Mouse (Mus musculus): ENCODE measurements around the gene Sept1. TPM values are rescaled to one million over a fixed set of nuclear protein-coding genes. Genes with fewer than 3 reads are reported as not detected.
"Not testable (repeated sequence)": the region's sequence is repeated elsewhere in the genome, so short reads cannot be mapped to it uniquely, and the experiment has no call there.

The Sept1 gene
- polyA plus RNA-seq, 1 experiment from 2014 or later = 12.9 TPM

- ATAC-seq (replicated peaks; ENCODE audit: low FRiP score, low TSS enrichment, low read depth) (no peak), DNase-seq (ENCODE audit: low spot score) (no peak)
- no peak overlapping the region for H3K9ac ChIP-seq (ENCODE audit: low read length)
- no peak overlapping the region for H3K4me2 ChIP-seq (ENCODE audit: low read length)
- H3K4me1 ChIP-seq (replicated peaks; ENCODE audit: control insufficient read depth, insufficient read depth, low read length) = no peaks in the 10 kb centered on the region
- 69% methylated on average over 8 of the region's 8 CpGs for WGBS
- no peaks in the 10 kb centered on the region for H3K36me3 ChIP-seq (ENCODE audit: control insufficient read depth, insufficient read depth, low read length)
- no peak overlapping the region for H3K4me3 ChIP-seq (ENCODE audit: low read depth, low read length)
- no peak overlapping the region for H3K27ac ChIP-seq (ENCODE audit: low read depth)
- no peaks in the 10 kb centered on the region for H3K9me3 ChIP-seq (ENCODE audit: control insufficient read depth, low read length)
- no peaks in the 10 kb centered on the region for H3K27me3 ChIP-seq (replicated peaks; ENCODE audit: control insufficient read depth, insufficient read depth, low read length)
Measured at GRCm38 (mm10) chr7:127183345-127183744, 49.6 kb downstream of the Sept1 start.

- not testable (repeated sequence) for H3K4me3 ChIP-seq (ENCODE audit: low read depth, low read length)
Measured at GRCm38 (mm10) chr7:127181724-127182123, 51.2 kb downstream of the Sept1 start.

GRCm38 (mm10) chr7:127180783-127181182 is 52.1 kb downstream of the Sept1 start:
- Histone ChIP-seq H3K36me3 (ENCODE audit: control insufficient read depth, insufficient read depth, low read length) (no peaks in the 10 kb centered on the region), H3K4me1 (replicated peaks; ENCODE audit: control insufficient read depth, insufficient read depth, low read length) (no peaks in the 10 kb centered on the region), H3K9ac (ENCODE audit: low read length) (no peak overlapping the region), H3K27ac (ENCODE audit: low read depth) (no peak overlapping the region), H3K4me2 (ENCODE audit: low read length) (no peak overlapping the region), H3K4me3 (ENCODE audit: low read depth, low read length) (no peak overlapping the region), H3K9me3 (ENCODE audit: control insufficient read depth, low read length) (no peaks in the 10 kb centered on the region), H3K27me3 (replicated peaks; ENCODE audit: control insufficient read depth, insufficient read depth, low read length) (no peaks in the 10 kb centered on the region)
- DNase-seq (ENCODE audit: low spot score) (no peak), ATAC-seq (replicated peaks; ENCODE audit: low FRiP score, low TSS enrichment, low read depth) (no peak)
- 74% methylated on average over 2 of the region's 2 CpGs for WGBS

More at GRCm38 (mm10) chr7:127181724-127182123, 51.2 kb downstream of the Sept1 start:
- H3K27ac ChIP-seq (ENCODE audit: low read depth); H3K9ac ChIP-seq (ENCODE audit: low read length); H3K4me1 ChIP-seq (replicated peaks; ENCODE audit: control insufficient read depth, insufficient read depth, low read length); H3K4me2 ChIP-seq (ENCODE audit: low read length); H3K9me3 ChIP-seq (ENCODE audit: control insufficient read depth, low read length); DNase-seq (ENCODE audit: low spot score); ATAC-seq (replicated peaks; ENCODE audit: low FRiP score, low TSS enrichment, low read depth); H3K27me3 ChIP-seq (replicated peaks; ENCODE audit: control insufficient read depth, insufficient read depth, low read length); H3K36me3 ChIP-seq (ENCODE audit: control insufficient read depth, insufficient read depth, low read length): not testable (repeated sequence)
- 34% methylated on average over 3 of the region's 3 CpGs for WGBS

GRCm38 (mm10) chr7:127176937-127177336 is 56.0 kb downstream of the Sept1 start:
- Histone ChIP-seq H3K9ac (ENCODE audit: low read length) (no peak overlapping the region), H3K9me3 (ENCODE audit: control insufficient read depth, low read length) (no peaks in the 10 kb centered on the region; the same call in 1 of the 2 replicates), H3K27me3 (replicated peaks; ENCODE audit: control insufficient read depth, insufficient read depth, low read length) (no peaks in the 10 kb centered on the region), H3K4me3 (ENCODE audit: low read depth, low read length) (no peak overlapping the region), H3K4me1 (replicated peaks; ENCODE audit: control insufficient read depth, insufficient read depth, low read length) (no peaks in the 10 kb centered on the region), H3K36me3 (ENCODE audit: control insufficient read depth, insufficient read depth, low read length) (no peaks in the 10 kb centered on the region), H3K27ac (ENCODE audit: low read depth) (no peak overlapping the region), H3K4me2 (ENCODE audit: low read length) (no peak overlapping the region)
- DNase-seq (ENCODE audit: low spot score) = no peak
- ATAC-seq (replicated peaks; ENCODE audit: low FRiP score, low TSS enrichment, low read depth) = no peak
- WGBS = 77% methylated on average over 4 of the region's 4 CpGs

- no peak overlapping the region for H3K27ac ChIP-seq (ENCODE audit: low read depth)
- WGBS = 83% methylated on average over 5 of the region's 5 CpGs
- no peaks in the 10 kb centered on the region for H3K27me3 ChIP-seq (replicated peaks; ENCODE audit: control insufficient read depth, insufficient read depth, low read length)
- no peak overlapping the region for H3K9ac ChIP-seq (ENCODE audit: low read length)
- H3K4me1 ChIP-seq (replicated peaks; ENCODE audit: control insufficient read depth, insufficient read depth, low read length) = no peaks in the 10 kb centered on the region
- no peak for DNase-seq (ENCODE audit: low spot score)
- no peak for ATAC-seq (replicated peaks; ENCODE audit: low FRiP score, low TSS enrichment, low read depth)
- H3K36me3 ChIP-seq (ENCODE audit: control insufficient read depth, insufficient read depth, low read length) = no peaks in the 10 kb centered on the region
- no peak overlapping the region for H3K4me3 ChIP-seq (ENCODE audit: low read depth, low read length)
- H3K4me2 ChIP-seq (ENCODE audit: low read length) = no peak overlapping the region
- H3K9me3 ChIP-seq (ENCODE audit: control insufficient read depth, low read length) = no peaks in the 10 kb centered on the region
Measured at GRCm38 (mm10) chr7:127166501-127166900, 66.4 kb downstream of the Sept1 start.

GRCm38 (mm10) chr7:127165607-127166493 is 67.1 kb downstream of the Sept1 start:
- Histone ChIP-seq H3K4me3 (ENCODE audit: low read depth, low read length) (no peak overlapping the region), H3K27ac (ENCODE audit: low read depth) (no peak overlapping the region), H3K9ac (ENCODE audit: low read length) (no peak overlapping the region), H3K4me2 (ENCODE audit: low read length) (no peak overlapping the region), H3K4me1 (replicated peaks; ENCODE audit: control insufficient read depth, insufficient read depth, low read length) (no peaks in the 10 kb centered on the region), H3K36me3 (ENCODE audit: control insufficient read depth, insufficient read depth, low read length) (no peaks in the 10 kb centered on the region), H3K9me3 (ENCODE audit: control insufficient read depth, low read length) (no peaks in the 10 kb centered on the region), H3K27me3 (replicated peaks; ENCODE audit: control insufficient read depth, insufficient read depth, low read length) (no peaks in the 10 kb centered on the region)
- ATAC-seq (replicated peaks; ENCODE audit: low FRiP score, low TSS enrichment, low read depth) (no peak), DNase-seq (ENCODE audit: low spot score) (no peak)
- WGBS = 88% methylated on average over 12 of the region's 12 CpGs

Other genes starting within 250 kb of the Sept1 start
- 27.4 and 29.6 TPM in 2 replicates for gene Mvp, start 218.5 kb downstream of the Sept1 start, polyA plus RNA-seq (2014; fragmentation: Nextera tagmentation; extraction: Ambion mirVana)
- 0.45 and 0.86 TPM in 2 replicates for gene Pagr1b, start 216.6 kb downstream of the Sept1 start, polyA plus RNA-seq (2014; fragmentation: Nextera tagmentation; extraction: Ambion mirVana)
- 43.9 and 47.7 TPM in 2 replicates for gene Pagr1a, start 215.8 kb downstream of the Sept1 start, polyA plus RNA-seq (2014; fragmentation: Nextera tagmentation; extraction: Ambion mirVana)
- 41.8 and 46.3 TPM in 2 replicates for gene Gm42742, start 212.0 kb downstream of the Sept1 start, polyA plus RNA-seq (2014; fragmentation: Nextera tagmentation; extraction: Ambion mirVana)
- gene Prrt2, start 211.9 kb downstream of the Sept1 start, polyA plus RNA-seq (2014; fragmentation: Nextera tagmentation; extraction: Ambion mirVana) = 9.2 and 9.5 TPM in 2 replicates
- gene Maz, start 206.1 kb downstream of the Sept1 start, polyA plus RNA-seq (2014; fragmentation: Nextera tagmentation; extraction: Ambion mirVana) = 55.1 and 61.9 TPM in 2 replicates
- gene Kif22, start 190.7 kb downstream of the Sept1 start, polyA plus RNA-seq (2014; fragmentation: Nextera tagmentation; extraction: Ambion mirVana) = 115 and 129 TPM in 2 replicates
- gene Zg16, start 145.8 kb downstream of the Sept1 start, polyA plus RNA-seq (2014; fragmentation: Nextera tagmentation; extraction: Ambion mirVana) = 0.30 TPM in 1 of 2 replicates, not detected in the other
- 2.6 and 3.9 TPM in 2 replicates for gene AI467606, start 141.8 kb downstream of the Sept1 start, polyA plus RNA-seq (2014; fragmentation: Nextera tagmentation; extraction: Ambion mirVana)
- gene Qprt, start 110.9 kb downstream of the Sept1 start, polyA plus RNA-seq (2014; fragmentation: Nextera tagmentation; extraction: Ambion mirVana) = 2.9 TPM in 2 replicates
- gene Spn, start 95.3 kb downstream of the Sept1 start, polyA plus RNA-seq (2014; fragmentation: Nextera tagmentation; extraction: Ambion mirVana) = 0.22 and 0.39 TPM in 2 replicates
- 44.4 and 46.9 TPM in 2 replicates for gene Cd2bp2, start 37.1 kb downstream of the Sept1 start, polyA plus RNA-seq (2014; fragmentation: Nextera tagmentation; extraction: Ambion mirVana)
- 21.3 and 21.4 TPM in 2 replicates for gene Tbc1d10b, start 24.7 kb downstream of the Sept1 start, polyA plus RNA-seq (2014; fragmentation: Nextera tagmentation; extraction: Ambion mirVana)
- 10.8 and 12.9 TPM in 2 replicates for gene Mylpf, start 24.2 kb downstream of the Sept1 start, polyA plus RNA-seq (2014; fragmentation: Nextera tagmentation; extraction: Ambion mirVana)
- 16.8 and 18.5 TPM in 2 replicates for gene Zfp553, start 69 bp downstream of the Sept1 start, polyA plus RNA-seq (2014; fragmentation: Nextera tagmentation; extraction: Ambion mirVana)
- 47.6 and 52.2 TPM in 2 replicates for gene Zfp771, start 11.1 kb upstream of the Sept1 start, polyA plus RNA-seq (2014; fragmentation: Nextera tagmentation; extraction: Ambion mirVana)
- 280 and 305 TPM in 2 replicates for gene Dctpp1, start 27.6 kb upstream of the Sept1 start, polyA plus RNA-seq (2014; fragmentation: Nextera tagmentation; extraction: Ambion mirVana)
- 153 and 183 TPM in 2 replicates for gene Sephs2, start 40.9 kb upstream of the Sept1 start, polyA plus RNA-seq (2014; fragmentation: Nextera tagmentation; extraction: Ambion mirVana)
- gene Itgal, start 63.1 kb upstream of the Sept1 start, polyA plus RNA-seq (2014; fragmentation: Nextera tagmentation; extraction: Ambion mirVana) = 1.6 and 2.1 TPM in 2 replicates
- 4.2 and 4.5 TPM in 2 replicates for gene Zfp768, start 112.5 kb upstream of the Sept1 start, polyA plus RNA-seq (2014; fragmentation: Nextera tagmentation; extraction: Ambion mirVana)
- gene Zfp747, start 142.9 kb upstream of the Sept1 start, polyA plus RNA-seq (2014; fragmentation: Nextera tagmentation; extraction: Ambion mirVana) = 9.8 and 11.3 TPM in 2 replicates
- gene 9130019O22Rik, start 154.0 kb upstream of the Sept1 start, polyA plus RNA-seq (2014; fragmentation: Nextera tagmentation; extraction: Ambion mirVana) = 6.2 and 7.4 TPM in 2 replicates
- 9.2 and 9.7 TPM in 2 replicates for gene E430018J23Rik, start 160.5 kb upstream of the Sept1 start, polyA plus RNA-seq (2014; fragmentation: Nextera tagmentation; extraction: Ambion mirVana)
- gene Zfp764, start 173.7 kb upstream of the Sept1 start, polyA plus RNA-seq (2014; fragmentation: Nextera tagmentation; extraction: Ambion mirVana) = 9.6 and 10.6 TPM in 2 replicates
- 24.1 and 25.2 TPM in 2 replicates for gene Zfp688, start 188.9 kb upstream of the Sept1 start, polyA plus RNA-seq (2014; fragmentation: Nextera tagmentation; extraction: Ambion mirVana)
- gene Zfp689, start 216.0 kb upstream of the Sept1 start, polyA plus RNA-seq (2014; fragmentation: Nextera tagmentation; extraction: Ambion mirVana) = 6.7 and 7.6 TPM in 2 replicates
- 43.4 and 45.6 TPM in 2 replicates for gene Prr14, start 226.5 kb upstream of the Sept1 start, polyA plus RNA-seq (2014; fragmentation: Nextera tagmentation; extraction: Ambion mirVana)
- 11.4 and 13.9 TPM in 2 replicates for gene Fbrs, start 246.1 kb upstream of the Sept1 start, polyA plus RNA-seq (2014; fragmentation: Nextera tagmentation; extraction: Ambion mirVana)